In genomic region chr4:89138361-89138651, GRCm38 (mm10) we compare ENCODE assay signal across 8 mouse cellular contexts. TPM values are rescaled to one million over a fixed set of nuclear protein-coding genes. Genes with fewer than 3 reads are reported as not detected.
DNase-seq lines count a peak whose midpoint lies in the region; ATAC-seq and TF ChIP-seq lines count a peak whose summit lies in the region.

No protein-coding gene starts in this region.

- intact Hi-C loops in gastrocnemius, postnatal 14 days (cut with DNase I; ENCODE audit: low total_unique reads) = no loop called here

- H3K27me3 ChIP-seq in C2C12 (ENCODE audit: control insufficient read depth, insufficient read depth, insufficient read length) = no peaks in the 10 kb centered on the region
- H3K27me3 ChIP-seq in forebrain, embryonic 15.5 days = no peaks in the 10 kb centered on the region
- H3K27me3 ChIP-seq in liver, embryonic 14.5 days (ENCODE audit: control insufficient read depth, insufficient read depth, low read length) = no peaks in the 10 kb centered on the region

- peak overlapping the region; percentile 80 for H3K4me2 ChIP-seq in forebrain, embryonic 15.5 days (replicated peaks)
- H3K4me2 ChIP-seq in liver, embryonic 14.5 days (ENCODE audit: low read depth) = peak overlapping the region; percentile 81

- peaks cover 23% of the 10 kb centered on the region for H3K4me1 ChIP-seq in forebrain, embryonic 15.5 days
- H3K4me1 ChIP-seq in liver, embryonic 14.5 days (replicated peaks; ENCODE audit: control insufficient read depth in 2 of 2, insufficient read depth in 2 of 2, low read length in 1 of 2) = peaks cover 0 to 10% of the 10 kb centered on the region in 2 experiments; a peak in 2 of 4 replicates

- 4% methylated on average over 4 of the region's 4 CpGs for WGBS in forebrain, embryonic 15.5 days
- WGBS in liver, embryonic 14.5 days (ENCODE audit: insufficient replicate concordance) = 21% methylated on average over 4 of the region's 4 CpGs

- H3K79me2 ChIP-seq in C2C12 (ENCODE audit: control insufficient read depth, insufficient read depth) = peaks cover 71% of the 10 kb centered on the region

- ATAC-seq in forebrain, embryonic 15.5 days (replicated peaks) = no peak
- ATAC-seq in liver, embryonic 14.5 days (ENCODE audit: insufficient read depth) = no peak
- ATAC-seq in frontal cortex, adult (ENCODE audit: low TSS enrichment) = no peak

- DNase-seq in embryo, embryonic 11 days = peak; percentile 47
- no peak for DNase-seq in embryo, embryonic 10.5 days (ENCODE audit: low spot score)
- DNase-seq in liver, embryonic 14.5 days (ENCODE audit: low read depth in 3 of 3, low spot score in 3 of 3) = no peak
- DNase-seq in retina, postnatal 1 day = no peak
- no peak for DNase-seq in gastrocnemius, postnatal 14 days

- no peaks in the 10 kb centered on the region for H3K9me3 ChIP-seq in forebrain, embryonic 15.5 days
- no peaks in the 10 kb centered on the region for H3K9me3 ChIP-seq in liver, embryonic 14.5 days (ENCODE audit: control insufficient read depth, low read length)

- H3K4me3 ChIP-seq in C2C12 (ENCODE audit: insufficient read depth, poor library complexity, severe bottlenecking) = peak overlapping the region; percentile 82
- peak overlapping the region; percentile 88 for H3K4me3 ChIP-seq in forebrain, embryonic 15.5 days
- H3K4me3 ChIP-seq in liver, embryonic 14.5 days (ENCODE audit: insufficient read depth in 1 of 2, low read depth in 2 of 2, low read length in 2 of 2) = peak overlapping the region; percentile 55 to 72

- no peak for TF ChIP-seq EP300 in liver, embryonic 14.5 days (IDR thresholded peaks at IDR 0.05; ENCODE audit: low read depth)

- H3K79me3 ChIP-seq in C2C12 (ENCODE audit: low read depth) = peaks cover 63% of the 10 kb centered on the region

- peak overlapping the region; percentile 84 for H3ac ChIP-seq in C2C12 (ENCODE audit: control insufficient read depth, insufficient read length, low read depth)

- no peak for TF ChIP-seq CTCF in C2C12 (IDR thresholded peaks at IDR 0.05; ENCODE audit: control insufficient read depth, insufficient read depth, insufficient read length)
- TF ChIP-seq CTCF in liver, embryonic 14.5 days (IDR thresholded peaks at IDR 0.05; ENCODE audit: low read depth) = no peak

- no peak overlapping the region for H3K27ac ChIP-seq in forebrain, embryonic 15.5 days (replicated peaks)
- no peak overlapping the region for H3K27ac ChIP-seq in liver, embryonic 14.5 days

- H3K36me3 ChIP-seq in C2C12 (ENCODE audit: control insufficient read depth, insufficient read depth) = peaks cover 39% of the 10 kb centered on the region
- no peaks in the 10 kb centered on the region for H3K36me3 ChIP-seq in forebrain, embryonic 15.5 days
- H3K36me3 ChIP-seq in liver, embryonic 14.5 days (replicated peaks; ENCODE audit: control insufficient read depth, insufficient read depth, low read depth) = no peaks in the 10 kb centered on the region

- peak overlapping the region; percentile 76; the same call in 1 of the 2 replicates for H3K9ac ChIP-seq in forebrain, embryonic 15.5 days (replicated peaks)
- H3K9ac ChIP-seq in liver, embryonic 14.5 days (replicated peaks) = no peak overlapping the region; the same call in 1 of the 2 replicates

TF ChIP-seq in C2C12, 6 proteins besides CTCF, POLR2A, EP300 and RAD21:
- no peak for TF ChIP-seq FOSL1 (IDR thresholded peaks at IDR 0.05; ENCODE audit: insufficient read depth, low read length, poor library complexity, severe bottlenecking)
- TF ChIP-seq USF1 (IDR thresholded peaks at IDR 0.05; ENCODE audit: low read depth) = no peak
- no peak for TF ChIP-seq CEBPB (IDR thresholded peaks at IDR 0.05; ENCODE audit: low read depth)
- TF ChIP-seq MYOG (IDR thresholded peaks at IDR 0.05; ENCODE audit: control insufficient read depth, extremely low read depth, insufficient read length) = no peak
- no peak for TF ChIP-seq MAX (IDR thresholded peaks at IDR 0.05)
- no peak for TF ChIP-seq MYOD1 (IDR thresholded peaks at IDR 0.05; ENCODE audit: control insufficient read depth, insufficient read length, low read depth)

RNA-seq across cellular contexts. Expression of gene Mtap, which starts 1.4 kb away (rescaled TPM):
- 87.0 TPM for polyA plus RNA-seq in C2C12 (2012; fragmentation: generic; extraction: Trizol)
- polyA plus RNA-seq in forebrain, embryonic 15.5 days (2015; fragmentation: Nextera tagmentation; extraction: Ambion mirVana) = 27.8 and 29.3 TPM in 2 replicates
- polyA plus RNA-seq in liver, embryonic 14.5 days (2012; rRNA removed) = 6.2 and 9.8 TPM in 2 replicates
- 20.4 and 22.0 TPM in 2 replicates for polyA plus RNA-seq in liver, embryonic 14.5 days (2014; fragmentation: Nextera tagmentation; extraction: Ambion mirVana)
- 10 to 100 TPM; 12.4 to 14.8 TPM for total RNA-seq in gastrocnemius, postnatal 14 days (2021)
